Mouse (Mus musculus) cerebellum, adult 2 months (tissue): ENCODE data around the gene Sin3b. TPM values are rescaled to one million over a fixed set of nuclear protein-coding genes. Genes with fewer than 3 reads are reported as not detected.

Experiments
- DNase-seq, 2 experiments: peaks; one replicate each; pipeline ENCODE4 v3.0.0; 2021
- H3K27ac ChIP-seq: fragments of 200-500 bp; 2 replicates; pipeline ENCODE4 v1.5.1; 2012; ENCODE audit warnings: low read length, control low read depth, inconsistent platforms; ENCODE audit not compliant: insufficient read depth
- H3K27me3 ChIP-seq: fragments of 200-500 bp; 2 replicates; pipeline ENCODE4 v1.6.1; 2012; ENCODE audit warnings: inconsistent platforms, mild to moderate bottlenecking, low read length, moderate library complexity; ENCODE audit not compliant: control insufficient read depth, insufficient read depth
- H3K4me1 ChIP-seq: fragments of 200-500 bp; 2 replicates; pipeline ENCODE4 v1.6.1; 2011; ENCODE audit warnings: low read length; ENCODE audit not compliant: control insufficient read depth, insufficient read depth
- H3K4me3 ChIP-seq: fragments of 200-500 bp; replicated peaks from 2 replicates; pipeline ENCODE3; 2011; ENCODE audit warnings: mild to moderate bottlenecking, low read depth, low read length, control low read depth; ENCODE audit not compliant: insufficient read depth
- CTCF ChIP-seq: fragments of 200-500 bp; IDR thresholded peaks from 2 replicates; pipeline ENCODE4 v1.5.1; 2011; ENCODE audit warnings: low read depth, mild to moderate bottlenecking, control low read depth, low read length, moderate library complexity, borderline replicate concordance; ENCODE audit not compliant: insufficient read depth
- POLR2A ChIP-seq: fragments of 200-500 bp; IDR thresholded peaks from 2 replicates; pipeline ENCODE4 v1.6.1; 2011; ENCODE audit warnings: low read length, control low read depth, borderline replicate concordance; ENCODE audit not compliant: insufficient read depth
- WGBS: fragments of 180-500 bp; shearing (Covaris S2); methylation state at CpG from one replicate; pipeline ENCODE4 v1.1.7; 2018; 5-methylcytosine and 5-hydroxymethylcytosine counted together
- polyA plus RNA-seq: library from polyadenylated mRNA; depleted of rRNA; stranded (reverse); fragments of >200 nt; gene quantifications from 2 replicates; pipeline ENCODE4 v1.2.3, GENCODE M21; 2012; rRNA removed

Sin3b gene
- polyA plus RNA-seq, 1 experiment: 101 TPM

DNA sequence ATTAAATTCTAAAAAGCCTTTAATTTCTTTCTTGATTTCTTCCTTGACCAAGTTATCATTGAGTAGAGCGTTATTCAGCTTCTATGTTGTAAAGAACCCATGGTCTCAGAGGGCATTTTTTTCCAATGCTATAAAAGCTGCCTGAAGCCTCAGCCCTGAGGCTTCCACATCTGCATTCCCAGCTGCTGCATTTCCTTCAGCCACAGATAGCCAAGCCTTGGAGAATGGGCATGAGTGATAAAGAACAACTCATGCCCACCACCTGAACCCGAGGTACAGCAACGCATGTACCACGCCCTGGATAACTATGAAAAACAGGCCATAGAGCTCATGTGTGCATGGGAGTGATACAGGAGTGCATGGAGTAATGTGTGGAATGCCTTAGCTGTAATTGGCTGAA lies 57.6 kb downstream of the Sin3b start:
- WGBS: 92% methylated on average over 4 of the region's 4 CpGs
- H3K4me3 ChIP-seq: no peak overlapping the region
- DNase-seq: no peak
- H3K4me1 ChIP-seq: no peaks in the 10 kb centered on the region
- no peak for TF ChIP-seq POLR2A
- no peak for TF ChIP-seq CTCF
- H3K27ac ChIP-seq: no peak overlapping the region
- no peaks in the 10 kb centered on the region for H3K27me3 ChIP-seq

- Histone ChIP-seq H3K4me1 (no peaks in the 10 kb centered on the region), H3K27ac (no peak overlapping the region), H3K4me3 (no peak overlapping the region), H3K27me3 (no peaks in the 10 kb centered on the region)
- TF ChIP-seq CTCF (no peak), POLR2A (no peak)
- 75% methylated on average over 2 of the region's 2 CpGs for WGBS
- no peak for DNase-seq
These were observed 78.5 kb downstream of the Sin3b start for GRCm38 (mm10) chr8:72801583-72801982.

Other genes with a start within 250 kb of the Sin3b start
- 54.5 and 65.5 TPM in 2 replicates for gene Cherp, start 248.1 kb upstream of the Sin3b start, polyA plus RNA-seq
- gene Slc35e1, start 230.7 kb upstream of the Sin3b start, polyA plus RNA-seq: 40.1 and 41.1 TPM in 2 replicates
- gene Med26, start 175.0 kb upstream of the Sin3b start, polyA plus RNA-seq: 9.6 and 10.3 TPM in 2 replicates
- 72.3 and 73.7 TPM in 2 replicates for gene Smim7, start 152.2 kb upstream of the Sin3b start, polyA plus RNA-seq
- 107 and 111 TPM in 2 replicates for gene Tmem38a, start 151.2 kb upstream of the Sin3b start, polyA plus RNA-seq
- 21.2 and 21.6 TPM in 2 replicates for gene Nwd1, start 76.6 kb upstream of the Sin3b start, polyA plus RNA-seq
- gene F2rl3, start 38.6 kb downstream of the Sin3b start, polyA plus RNA-seq: 0.57 and 0.65 TPM in 2 replicates